In genomic region chr1:192443998-192444657, GRCm38 (mm10) we compare ENCODE assay signal across 8 mouse cellular contexts.
DNase-seq lines count a peak whose midpoint lies in the region; ATAC-seq and TF ChIP-seq lines count a peak whose summit lies in the region.

No protein-coding gene starts in this region.

- no peaks in the 10 kb centered on the region for H3K9me3 ChIP-seq in forebrain, embryonic 11.5 days (ENCODE audit: control insufficient read depth, low read length)
- H3K9me3 ChIP-seq in midbrain, embryonic 14.5 days (ENCODE audit: control insufficient read depth, low read length) = no peaks in the 10 kb centered on the region

- intact Hi-C loops in left cerebral cortex, adult 2 months (cut with DNase I) = no loop called here

- peak; percentile 55 for TF ChIP-seq CTCF in left cerebral cortex, adult 2 months (IDR thresholded peaks at IDR 0.05)

- no peaks in the 10 kb centered on the region; the same call in 1 of the 2 replicates for H3K4me1 ChIP-seq in forebrain, embryonic 11.5 days (replicated peaks; ENCODE audit: control insufficient read depth, insufficient read depth, low read length)
- H3K4me1 ChIP-seq in midbrain, embryonic 14.5 days (ENCODE audit: control insufficient read depth, insufficient read depth, low read length) = peaks cover 15% of the 10 kb centered on the region; the same call in 1 of the 2 replicates

- H3K27me3 ChIP-seq in forebrain, embryonic 11.5 days (ENCODE audit: control insufficient read depth, insufficient read depth, low read length) = no peaks in the 10 kb centered on the region
- H3K27me3 ChIP-seq in midbrain, embryonic 14.5 days (ENCODE audit: control insufficient read depth, insufficient read depth, low read length) = no peaks in the 10 kb centered on the region

- DNase-seq in left cerebral cortex, adult 2 months (ENCODE audit: extremely low spot score in 1 of 2, low spot score in 2 of 2) = no peak
- DNase-seq in left cerebral cortex, adult 11 months (ENCODE audit: low spot score) = no peak
- DNase-seq in forebrain, embryonic 11.5 days (ENCODE audit: low spot score) = peak; percentile 58
- DNase-seq in midbrain, embryonic 14.5 days = peak; percentile 35
- DNase-seq in spleen, postnatal 4 days (ENCODE audit: low spot score in 2 of 2) = no peak
- DNase-seq in urinary bladder, adult 18-20 months (ENCODE audit: low spot score in 2 of 2) = no peak

- no peaks in the 10 kb centered on the region for H3K36me3 ChIP-seq in forebrain, embryonic 11.5 days (ENCODE audit: control insufficient read depth, insufficient read depth, low read length)
- H3K36me3 ChIP-seq in midbrain, embryonic 14.5 days (ENCODE audit: control insufficient read depth, insufficient read depth, low read length) = no peaks in the 10 kb centered on the region

- 0 out of 2 replicates have a peak, but pooled peaks have one; percentile 13 for ATAC-seq in cerebellum, adult (ENCODE audit: insufficient number of reproducible peaks, low FRiP score, low TSS enrichment)
- ATAC-seq in forebrain, embryonic 11.5 days (replicated peaks; ENCODE audit: low FRiP score) = no peak
- no peak for ATAC-seq in midbrain, embryonic 14.5 days (ENCODE audit: low FRiP score, low TSS enrichment)
- ATAC-seq in erythroblast, adult 5-6 weeks (replicated peaks; ENCODE audit: low FRiP score, poor library complexity, severe bottlenecking) = no peak

- H3K4me2 ChIP-seq in forebrain, embryonic 11.5 days (ENCODE audit: low read depth, low read length, severe bottlenecking) = no peak overlapping the region
- H3K4me2 ChIP-seq in midbrain, embryonic 14.5 days (ENCODE audit: low read length) = no peak overlapping the region

- no peak overlapping the region for H3K9ac ChIP-seq in forebrain, embryonic 11.5 days (ENCODE audit: low read length)
- no peak overlapping the region for H3K9ac ChIP-seq in midbrain, embryonic 14.5 days (replicated peaks; ENCODE audit: low read length)

- no peak overlapping the region for H3K4me3 ChIP-seq in left cerebral cortex, adult 2 months
- H3K4me3 ChIP-seq in forebrain, embryonic 11.5 days (ENCODE audit: low read depth, low read length) = no peak overlapping the region
- H3K4me3 ChIP-seq in midbrain, embryonic 14.5 days (replicated peaks; ENCODE audit: low read depth, low read length) = no peak overlapping the region

- 81% methylated on average over 20 of the region's 20 CpGs for WGBS in forebrain, embryonic 11.5 days
- WGBS in midbrain, embryonic 14.5 days = 74% methylated on average over 20 of the region's 20 CpGs

- peak overlapping the region; percentile 73 for H3K27ac ChIP-seq in left cerebral cortex, adult 2 months
- H3K27ac ChIP-seq in forebrain, embryonic 11.5 days (ENCODE audit: low read depth, low read length) = peak overlapping the region; percentile 54; the same call in 1 of the 2 replicates
- peak overlapping the region; percentile 33; the same call in 1 of the 2 replicates for H3K27ac ChIP-seq in midbrain, embryonic 14.5 days (replicated peaks; ENCODE audit: low read depth, low read length)

Comparison
In these comparisons a context has a peak if more than half of its experiments do, and no peak if none do; other contexts are left out.
1. DNase-seq: peak in forebrain, embryonic 11.5 days (single experiment) and midbrain, embryonic 14.5 days (single experiment); none in left cerebral cortex, adult 2 months (0 of 2), left cerebral cortex, adult 11 months (single experiment), spleen, postnatal 4 days (0 of 2) and urinary bladder, adult 18-20 months (0 of 2).
2. Peak in every context shown above with its lines, with median percentiles within 50 percentile points of each other: H3K27ac ChIP-seq.